Mouse (Mus musculus) common myeloid progenitor, adult 5-6 weeks (primary cell): ENCODE results near the gene Mipol1. TPM values are rescaled to one million over a fixed set of nuclear protein-coding genes. Genes with fewer than 3 reads are reported as not detected.
A peak's percentile ranks its signal among the peaks of the same experiment; 100 is the strongest.
"Not testable (repeated sequence)": the region's sequence is repeated elsewhere in the genome, so short reads cannot be mapped to it uniquely, and the experiment has no call there.

ENCODE experiments used
- ATAC-seq: replicated peaks from 2 replicates; pipeline ENCODE4 v1.8.0; 2016; ENCODE audit warnings: low read depth, mild to moderate bottlenecking, moderate TSS enrichment, inconsistent platforms; ENCODE audit not compliant: poor library complexity, severe bottlenecking
- total RNA-seq: library from RNA; stranded (forward); fragments of 200-1000, 187-1606 nt; gene quantifications from 2 replicates; pipeline ENCODE4 v1.2.3, GENCODE M21; 2017

Gene Mipol1
- total RNA-seq, 1 experiment from 2014 or later: 16.4 TPM

DNA sequence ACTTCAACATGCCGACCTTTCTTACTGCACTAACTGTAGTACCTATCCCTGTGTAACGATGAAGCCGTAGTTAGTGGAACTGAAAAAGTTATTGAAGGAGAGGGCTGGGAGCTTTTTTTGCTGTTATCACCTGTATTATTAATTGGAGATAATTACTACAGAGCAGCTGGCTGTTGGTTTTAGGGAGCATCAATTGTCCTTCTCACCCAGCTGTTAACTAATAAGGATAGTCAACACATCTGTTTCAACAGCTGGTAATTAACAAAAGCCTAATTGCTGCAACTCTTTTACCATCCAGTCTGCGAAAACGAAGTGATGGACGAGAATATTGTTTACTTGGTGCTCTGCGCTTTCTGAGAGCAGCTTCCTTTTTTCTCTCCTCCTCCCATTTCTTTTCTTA is 170.9 kb downstream of the Mipol1 start:
- ATAC-seq: no peak

DNA sequence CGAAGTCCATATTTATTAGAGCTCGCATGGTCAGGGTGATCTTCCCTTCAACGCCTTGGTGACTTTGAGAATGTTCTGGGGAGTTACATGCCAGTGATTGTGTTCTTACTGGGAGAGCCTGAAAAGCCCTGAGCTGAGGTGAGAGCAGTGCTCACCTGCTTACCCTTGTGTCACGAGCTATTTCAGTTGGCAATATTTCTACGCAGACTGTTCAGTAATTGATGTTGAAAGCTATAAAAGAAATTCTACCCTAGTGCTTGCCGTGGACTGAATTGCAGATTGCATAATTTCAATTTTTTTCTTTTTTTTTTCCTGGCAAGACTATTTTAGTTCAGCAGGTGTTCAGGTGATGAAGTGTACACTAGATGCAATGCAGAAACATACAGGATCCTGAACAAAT is 172.1 kb downstream of the Mipol1 start:
- ATAC-seq: no peak

DNA sequence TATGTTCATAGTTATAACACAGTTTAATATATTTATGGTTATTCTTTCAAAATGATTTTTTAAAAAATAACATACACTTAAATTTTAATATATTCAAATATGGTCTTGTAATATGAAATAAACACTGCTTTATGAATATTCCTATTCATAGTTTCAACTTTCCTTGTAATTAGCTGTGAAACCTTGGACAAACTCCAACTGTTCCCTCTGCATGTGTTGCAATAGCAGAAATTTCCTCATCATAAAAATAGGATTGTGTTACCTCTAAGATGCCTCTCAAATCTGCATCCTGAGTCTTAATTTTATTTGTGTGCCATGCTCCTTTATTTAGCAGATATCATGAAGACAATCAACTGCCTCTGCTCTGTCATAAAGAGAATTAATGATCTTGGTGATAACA is 179.7 kb downstream of the Mipol1 start:
- no peak for ATAC-seq

DNA sequence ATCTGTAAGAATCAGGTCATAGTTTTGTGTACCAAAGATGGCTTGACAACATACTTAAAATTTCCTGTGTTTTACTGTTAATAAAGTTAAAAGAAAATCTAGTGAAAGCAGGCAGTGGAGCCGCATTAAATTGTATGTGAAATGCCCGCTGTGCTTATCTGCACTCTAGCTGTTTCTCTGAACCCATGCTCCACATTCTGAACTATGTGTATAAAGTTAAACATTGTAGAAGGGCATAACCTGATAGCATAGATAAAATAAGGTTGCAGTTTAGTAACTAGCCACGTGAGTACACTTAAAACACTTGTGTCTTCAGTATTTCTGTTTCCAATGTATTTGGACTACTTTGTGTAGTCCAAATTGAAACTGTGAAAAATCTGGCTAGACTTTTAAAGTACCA is 183.6 kb downstream of the Mipol1 start:
- no peak for ATAC-seq

DNA sequence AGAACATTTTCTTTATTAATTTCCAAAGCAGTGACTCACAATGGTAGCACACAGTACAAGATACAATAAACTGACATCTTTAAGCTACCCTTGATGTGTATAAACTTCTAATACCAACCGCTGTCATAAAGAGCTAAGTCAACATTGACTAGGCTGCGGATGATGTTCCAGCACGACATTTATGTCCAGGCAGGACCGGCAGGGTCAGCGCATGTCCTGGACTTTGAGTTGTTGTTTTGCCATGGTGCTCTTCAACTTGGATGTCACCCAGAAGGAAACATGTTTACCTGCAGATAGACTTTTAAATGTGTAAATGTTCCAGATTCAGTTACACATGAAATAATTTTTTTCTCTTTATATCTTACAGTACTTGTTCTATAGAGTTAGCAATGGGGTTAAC is 194.7 kb downstream of the Mipol1 start:
- ATAC-seq: no peak

DNA sequence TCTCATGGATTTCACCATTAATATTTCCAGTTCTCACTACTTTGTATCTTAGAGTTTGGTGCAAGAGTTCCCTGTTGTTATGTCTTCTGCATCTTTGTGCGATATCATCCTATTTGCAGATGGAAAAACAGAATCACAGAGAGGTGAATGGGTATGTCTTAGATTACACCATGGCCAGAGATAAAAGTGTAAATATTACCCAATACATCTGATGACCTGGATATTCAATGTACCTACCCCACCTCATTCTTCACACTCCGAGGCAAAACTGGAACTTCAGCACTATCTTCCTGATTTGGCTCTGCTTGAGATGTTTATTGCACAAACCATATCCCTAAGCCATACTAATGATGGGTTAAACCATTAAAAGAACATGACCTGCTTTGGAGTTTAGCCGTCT is 198.0 kb downstream of the Mipol1 start:
- no peak for ATAC-seq

DNA sequence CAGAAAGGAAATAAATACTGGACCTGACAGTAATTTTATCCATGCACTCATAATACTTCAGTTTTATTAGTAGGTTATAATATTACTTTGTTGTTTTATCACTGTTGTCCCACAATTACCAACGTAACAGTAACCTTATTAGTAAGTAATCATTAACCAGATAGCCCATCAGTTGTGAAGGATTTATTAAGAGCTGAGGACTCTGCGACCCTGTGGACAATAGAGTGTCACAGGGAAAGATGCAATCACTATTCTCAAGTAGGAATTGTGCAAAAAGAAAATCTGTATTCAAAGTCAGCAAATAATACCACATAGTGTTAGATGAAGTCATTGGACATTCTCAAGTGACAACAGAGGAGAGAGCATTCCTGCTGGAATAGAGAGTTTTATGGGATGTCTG is 198.5 kb downstream of the Mipol1 start:
- no peak for ATAC-seq

DNA sequence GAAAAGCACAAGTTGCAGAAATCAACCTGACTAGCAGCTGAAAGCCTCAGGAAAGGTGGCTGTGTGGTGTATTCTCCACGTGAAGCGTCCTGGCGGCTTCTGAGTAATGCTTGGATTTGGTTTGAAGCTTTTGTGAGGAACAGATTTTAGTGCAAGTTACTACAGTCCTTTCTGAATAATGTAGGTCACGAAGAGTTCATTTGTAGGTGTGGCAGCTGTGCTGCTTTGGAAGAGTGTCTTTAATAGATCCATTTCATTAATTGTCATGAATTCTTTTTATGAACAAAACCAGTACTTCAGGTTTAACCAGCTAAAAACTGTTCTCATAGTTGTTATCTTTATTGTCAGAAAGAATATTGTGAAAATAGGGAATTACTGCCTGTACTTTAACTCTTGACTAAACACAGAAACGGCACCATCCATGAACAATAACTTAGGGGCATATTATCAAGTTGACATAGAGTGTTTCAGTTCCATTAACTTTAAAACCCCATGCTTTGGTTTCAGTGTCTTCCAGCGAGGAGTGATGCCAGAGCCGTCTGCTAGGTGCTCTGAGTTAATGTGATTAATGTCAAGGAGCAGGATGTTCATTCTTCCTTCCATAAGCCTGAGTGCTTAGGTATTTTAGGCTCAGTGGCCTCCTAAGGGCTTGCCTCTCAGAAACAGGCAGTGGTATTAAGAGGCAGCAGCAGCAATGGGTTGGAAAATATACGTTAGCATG is 206.9 kb downstream of the Mipol1 start:
- not testable (repeated sequence) for ATAC-seq

DNA sequence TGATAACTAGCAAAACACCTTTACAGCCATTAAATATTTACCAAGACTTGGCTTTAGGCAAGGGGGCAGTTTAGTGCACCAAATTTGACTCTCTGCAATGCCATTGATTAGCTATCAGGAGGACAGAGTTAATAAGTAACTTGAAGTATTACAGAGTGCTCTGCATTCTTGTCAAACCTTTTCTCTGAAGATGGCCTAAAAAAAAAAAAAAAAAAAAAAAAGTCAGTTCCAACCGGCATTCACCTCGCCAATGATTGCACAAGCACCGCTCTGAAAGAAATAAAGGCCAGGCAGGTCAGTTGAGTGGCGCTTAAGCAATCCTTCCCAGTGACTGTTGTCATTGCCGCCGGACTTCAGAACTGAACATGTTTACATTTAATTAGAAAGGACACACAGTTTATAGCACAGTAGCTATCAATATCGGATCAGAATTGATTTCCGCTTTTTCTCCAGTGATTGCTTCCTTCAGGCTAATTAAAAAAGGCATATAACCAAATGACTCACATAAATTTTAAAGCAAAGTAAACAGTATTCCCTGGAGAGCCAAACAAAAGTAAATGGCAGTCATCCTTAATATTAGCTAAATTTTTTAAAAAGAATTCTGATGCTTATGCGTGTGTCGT is 214.2 kb downstream of the Mipol1 start:
- ATAC-seq: no peak

DNA sequence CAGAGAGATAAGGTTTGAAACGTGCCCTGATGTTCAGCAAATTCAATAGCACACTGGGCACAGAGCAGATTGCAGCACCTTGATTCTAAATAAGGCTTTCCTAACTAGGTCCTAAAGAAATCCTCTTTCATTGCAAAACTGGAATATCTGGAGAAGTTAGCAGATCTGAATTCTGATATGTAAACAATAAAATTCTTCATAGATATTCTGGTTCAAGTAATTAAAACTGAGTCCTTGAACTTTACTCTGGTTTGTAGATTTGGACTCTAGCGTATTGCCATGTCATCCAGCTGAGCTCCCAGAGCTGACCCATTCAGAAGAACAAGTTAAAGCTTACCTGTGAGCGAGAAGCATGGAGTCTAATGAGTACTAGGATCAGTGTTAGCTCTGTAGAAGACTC is 217.1 kb downstream of the Mipol1 start:
- no peak for ATAC-seq

DNA sequence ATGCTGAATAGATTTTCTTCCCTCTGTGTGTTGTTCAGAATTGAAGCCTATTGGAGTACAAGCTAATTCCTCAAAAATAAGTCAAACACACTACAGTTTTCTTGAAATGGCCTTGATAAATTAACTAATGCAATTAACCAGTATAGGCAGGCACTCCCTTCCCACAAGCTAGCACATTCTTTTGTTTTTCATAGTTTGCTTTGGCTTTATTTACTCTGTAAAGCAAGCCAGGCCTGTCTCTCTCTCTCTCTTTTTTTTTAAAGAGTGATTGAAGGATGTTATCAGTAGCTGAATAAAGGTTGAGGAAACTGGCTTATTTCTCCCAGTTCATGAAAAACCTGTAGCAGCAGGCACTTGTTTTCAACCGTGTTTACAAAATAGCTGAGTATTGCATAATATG is 219.1 kb downstream of the Mipol1 start:
- no peak for ATAC-seq

DNA sequence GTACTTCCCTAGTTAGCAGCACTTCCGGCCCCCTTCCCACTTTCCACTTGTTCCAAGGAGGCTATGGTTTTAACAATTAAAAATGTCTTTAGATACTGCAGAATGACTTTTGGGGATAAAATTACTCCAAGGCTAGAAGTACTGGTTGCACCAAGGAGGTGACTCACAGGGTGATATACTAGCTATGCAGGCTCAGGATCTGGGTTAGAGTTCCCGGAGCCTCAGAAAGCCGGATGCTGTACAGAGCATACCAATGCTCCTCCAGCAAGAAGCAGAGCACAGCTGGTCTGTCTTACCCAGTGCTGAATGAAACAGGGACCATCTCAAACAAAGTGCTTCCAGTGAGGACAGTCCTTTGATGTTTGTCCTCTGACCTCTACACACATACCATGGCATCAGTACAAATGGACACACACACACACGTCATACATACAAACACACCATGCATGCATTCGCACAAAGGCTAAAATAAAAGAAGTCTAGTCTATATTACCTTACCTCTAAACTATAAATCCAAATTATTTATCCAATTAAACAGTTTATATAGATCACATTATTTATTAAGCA is 219.9 kb downstream of the Mipol1 start:
- no peak for ATAC-seq

DNA sequence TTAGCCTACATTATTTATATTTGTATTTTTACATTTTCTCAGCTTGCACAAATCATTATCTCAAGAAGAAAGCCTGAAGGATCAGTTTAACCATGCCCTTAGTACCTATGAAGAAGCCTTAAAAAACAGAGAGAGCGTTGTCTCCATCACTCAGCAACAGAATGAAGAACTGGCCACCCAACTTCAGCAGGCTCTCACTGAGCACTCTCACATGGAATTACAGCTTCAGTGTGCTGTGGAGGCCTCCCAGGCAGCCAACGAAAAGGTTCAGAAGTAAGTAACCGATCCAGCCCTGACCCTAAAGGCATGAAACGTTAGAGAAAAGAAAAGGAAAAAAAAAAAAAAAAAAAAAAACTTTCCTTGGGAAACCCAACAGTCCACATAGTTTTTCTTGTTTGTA is 226.7 kb downstream of the Mipol1 start:
- ATAC-seq: no peak

DNA sequence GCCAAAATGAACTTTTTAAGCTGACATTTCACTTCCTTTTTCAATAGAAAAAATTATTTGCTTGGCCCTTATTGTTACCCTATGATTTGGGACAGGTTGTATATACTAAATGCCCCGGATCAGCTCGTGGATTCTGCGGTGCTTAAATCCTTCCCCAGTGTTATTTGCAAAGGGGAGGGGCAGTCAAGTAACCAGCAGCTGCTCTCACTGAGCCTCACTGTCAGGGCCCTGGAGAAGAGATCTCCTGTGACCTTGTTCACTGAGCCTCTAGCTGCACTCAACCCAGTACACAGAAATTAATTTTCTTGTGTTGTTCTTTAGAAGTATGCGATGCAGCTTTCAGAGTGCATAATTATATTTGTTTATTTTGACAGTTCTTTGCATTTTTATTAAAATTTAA is 227.1 kb downstream of the Mipol1 start:
- no peak for ATAC-seq

DNA sequence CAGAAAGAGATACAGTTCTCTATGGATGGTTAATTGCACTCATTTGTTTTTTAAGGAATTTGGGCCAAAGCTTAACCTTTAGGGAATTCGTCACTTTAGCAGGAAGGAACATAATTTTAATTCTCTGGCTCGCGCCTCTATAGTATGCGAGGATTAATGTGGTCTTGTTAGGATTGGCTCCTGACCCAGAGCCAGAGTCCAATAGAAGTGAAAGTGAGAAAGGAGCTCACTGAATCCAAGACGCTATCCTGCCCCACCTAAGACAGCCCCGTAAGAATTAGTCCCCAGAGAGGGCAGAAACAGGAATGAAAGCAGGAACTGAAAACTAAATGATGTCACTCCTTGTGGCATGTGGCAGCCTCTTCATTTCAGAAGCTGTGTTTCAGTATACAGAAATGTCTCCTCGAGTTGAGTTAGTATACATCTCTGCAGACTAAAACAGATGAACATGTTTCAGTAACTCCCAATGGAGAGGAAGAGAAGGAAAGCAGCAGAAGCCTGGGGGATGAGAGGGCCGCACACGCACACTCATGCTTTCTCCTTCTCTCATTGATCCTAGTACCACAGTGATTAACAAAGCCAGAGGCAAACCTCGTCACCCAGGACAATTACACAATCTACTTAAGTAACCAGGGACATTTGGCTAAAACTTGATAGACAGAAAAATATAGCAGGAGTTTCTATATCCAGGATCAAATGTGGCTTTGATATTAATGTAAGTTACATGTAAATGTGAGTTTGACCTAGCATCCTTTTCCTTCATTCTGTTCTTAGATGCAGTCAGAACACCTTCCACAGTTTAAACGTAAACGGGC is 234.5 kb downstream of the Mipol1 start:
- 0 out of 2 replicates have a peak, but pooled peaks have one; percentile 42 for ATAC-seq

DNA sequence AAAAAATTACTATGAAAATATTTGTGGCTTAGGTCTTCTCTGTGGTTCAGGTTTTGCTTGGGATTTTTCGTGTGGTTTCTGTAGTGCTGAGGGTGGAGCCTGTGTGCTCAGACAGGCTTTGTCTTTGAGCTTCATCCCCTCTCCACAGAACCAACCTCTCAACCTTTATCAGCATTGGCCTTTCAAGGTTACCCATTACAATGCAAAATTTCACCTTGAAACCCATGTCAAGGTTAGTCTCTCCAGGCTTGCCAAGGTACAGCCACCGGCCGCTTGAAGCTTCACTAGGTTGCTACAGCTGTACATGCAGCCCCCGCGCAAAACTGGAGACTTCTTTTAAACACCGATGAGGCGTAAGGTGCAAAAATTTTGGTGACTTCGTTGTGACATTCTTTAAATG is 241.6 kb downstream of the Mipol1 start:
- ATAC-seq: no peak

DNA sequence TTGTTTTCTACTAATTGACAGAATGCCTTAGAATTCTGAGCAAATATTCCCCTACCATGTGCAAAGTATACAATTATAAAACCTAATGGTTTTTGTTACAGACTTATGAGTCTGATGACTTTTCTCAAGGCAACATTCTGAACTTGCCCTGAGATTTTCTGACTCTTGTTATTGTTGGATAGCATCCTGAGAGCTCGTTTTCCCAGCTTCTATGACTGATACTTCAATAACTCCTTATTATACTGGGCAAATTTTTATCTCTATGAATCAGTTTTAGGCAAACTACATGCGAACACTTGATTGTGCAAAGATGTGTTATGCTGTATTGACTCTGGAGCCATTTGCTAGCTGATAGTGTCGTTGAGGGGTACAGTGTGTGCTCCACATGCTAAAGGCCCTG is 246.6 kb downstream of the Mipol1 start:
- no peak for ATAC-seq

DNA sequence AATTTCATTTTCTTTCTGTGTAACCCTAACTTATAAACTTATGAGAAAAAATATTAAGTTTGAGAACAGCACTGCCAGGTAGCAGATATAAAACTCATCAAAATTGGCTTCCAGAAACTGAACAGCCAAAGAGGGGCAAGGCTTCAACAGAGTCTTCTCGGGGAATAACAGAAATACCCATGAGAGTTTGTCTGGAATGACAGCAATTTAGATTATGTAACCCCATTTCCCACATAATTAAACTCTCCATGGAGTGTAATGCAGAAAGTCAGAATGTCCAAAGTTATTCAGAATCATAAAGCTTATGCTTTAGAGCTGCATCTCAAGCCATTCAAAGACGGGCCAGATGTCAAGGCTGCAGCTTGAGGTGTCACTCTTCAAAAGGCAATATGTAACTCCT is 251.6 kb downstream of the Mipol1 start:
- ATAC-seq: no peak

DNA sequence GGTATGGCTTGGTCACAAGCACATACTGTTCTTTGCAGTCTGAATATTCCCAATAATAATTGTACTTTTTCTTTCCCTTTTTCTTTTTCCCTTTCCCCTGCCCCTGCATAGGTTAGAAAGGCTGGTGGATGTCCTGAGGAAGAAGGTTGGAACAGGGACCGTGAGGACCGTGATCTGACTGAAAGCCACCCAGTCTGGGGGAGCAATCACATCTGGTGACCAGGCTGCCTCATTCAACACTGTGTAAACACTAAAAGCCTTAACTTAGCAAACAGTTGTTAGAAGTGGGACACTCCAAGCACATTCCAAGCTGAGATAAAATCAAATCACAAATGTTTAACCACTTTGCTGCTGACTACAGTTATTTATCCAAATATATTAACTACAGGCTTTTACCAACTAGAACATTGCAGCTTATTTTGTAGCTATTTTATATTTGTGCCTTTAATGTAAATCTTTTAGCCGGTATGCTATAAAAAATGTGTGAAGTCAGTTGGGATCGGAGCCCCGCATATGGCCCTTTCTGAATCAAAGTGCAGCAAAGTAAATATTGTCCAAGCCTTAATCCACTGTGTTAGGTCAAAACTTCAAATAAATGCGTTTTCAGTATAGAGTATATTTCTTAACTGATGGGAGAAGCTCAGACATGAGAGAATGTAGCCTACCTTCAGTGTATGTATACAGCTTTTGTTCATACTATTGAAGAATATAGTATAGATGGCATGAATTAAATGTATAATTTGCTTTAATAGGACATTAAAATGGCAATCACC is 266.3 kb downstream of the Mipol1 start:
- no peak for ATAC-seq

DNA sequence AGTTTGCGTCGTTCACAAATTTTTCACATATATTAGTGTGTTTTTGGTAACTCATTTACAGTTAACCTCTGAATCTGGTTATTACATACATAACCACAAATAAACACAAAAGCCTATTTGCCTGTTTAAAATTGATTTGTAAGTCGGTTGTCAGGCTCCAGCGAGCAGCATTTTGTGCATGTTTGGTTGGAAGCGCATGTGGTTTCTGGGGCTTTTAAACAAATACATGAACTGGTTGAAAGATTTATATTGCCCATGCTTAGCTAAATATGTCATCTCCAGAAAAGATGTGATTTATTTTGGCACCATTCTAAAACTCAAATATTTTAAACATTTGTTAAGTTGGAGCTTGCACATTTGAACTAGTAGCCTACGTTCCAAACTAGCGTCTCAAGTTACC is 270.0 kb downstream of the Mipol1 start:
- ATAC-seq: no peak
